Mouse (Mus musculus): Measurements from ENCODE around the gene Bptf. TPM values are rescaled to one million over a fixed set of nuclear protein-coding genes. Genes with fewer than 3 reads are reported as not detected.

The Bptf gene
- polyA plus RNA-seq, 1 experiment from 2014 or later = 16.1 TPM

GRCm38 (mm10) chr11:107046766-107047620, 84.9 kb downstream of the Bptf start:
- no peak overlapping the region for H3K27ac ChIP-seq
- peaks cover 38% of the 10 kb centered on the region for H3K36me3 ChIP-seq
- no peaks in the 10 kb centered on the region for H3K27me3 ChIP-seq
- no peak overlapping the region for H3K4me3 ChIP-seq
- 86% methylated on average over 15 of the region's 15 CpGs for WGBS
- H3K4me1 ChIP-seq (replicated peaks) = peaks cover 7% of the 10 kb centered on the region; the same call in 1 of the 2 replicates
- ATAC-seq (replicated peaks; ENCODE audit: insufficient number of reproducible peaks, insufficient read depth, low FRiP score, low read depth) = no peak
- H3K9ac ChIP-seq = no peak overlapping the region
- no peak overlapping the region for H3K4me2 ChIP-seq
- no peaks in the 10 kb centered on the region for H3K9me3 ChIP-seq (replicated peaks)

GRCm38 (mm10) chr11:107045546-107045945, 86.4 kb downstream of the Bptf start:
- peaks cover 46% of the 10 kb centered on the region for H3K36me3 ChIP-seq
- peaks cover 7% of the 10 kb centered on the region; the same call in 1 of the 2 replicates for H3K4me1 ChIP-seq (replicated peaks)

GRCm38 (mm10) chr11:107044321-107044720, 87.6 kb downstream of the Bptf start:
- ATAC-seq (replicated peaks; ENCODE audit: insufficient number of reproducible peaks, insufficient read depth, low FRiP score, low read depth) = no peak
- Histone ChIP-seq H3K4me1 (replicated peaks) (peaks cover 7% of the 10 kb centered on the region; the same call in 1 of the 2 replicates), H3K4me2 (no peak overlapping the region), H3K27me3 (no peaks in the 10 kb centered on the region), H3K9ac (no peak overlapping the region), H3K9me3 (replicated peaks) (no peaks in the 10 kb centered on the region), H3K4me3 (no peak overlapping the region), H3K27ac (no peak overlapping the region), H3K36me3 (peaks cover 51% of the 10 kb centered on the region)
- 26% methylated on average over 5 of the region's 5 CpGs for WGBS

More at GRCm38 (mm10) chr11:107045546-107045945, 86.4 kb downstream of the Bptf start:
- H3K9ac ChIP-seq = no peak overlapping the region
- 93% methylated on average over 4 of the region's 4 CpGs for WGBS
- no peak overlapping the region for H3K27ac ChIP-seq
- no peaks in the 10 kb centered on the region for H3K9me3 ChIP-seq (replicated peaks)
- no peaks in the 10 kb centered on the region for H3K27me3 ChIP-seq
- H3K4me3 ChIP-seq = no peak overlapping the region
- no peak overlapping the region for H3K4me2 ChIP-seq
- ATAC-seq (replicated peaks; ENCODE audit: insufficient number of reproducible peaks, insufficient read depth, low FRiP score, low read depth) = no peak

GRCm38 (mm10) chr11:107043361-107043760, 88.6 kb downstream of the Bptf start:
- Histone ChIP-seq H3K36me3 (peaks cover 57% of the 10 kb centered on the region), H3K4me2 (no peak overlapping the region), H3K9me3 (replicated peaks) (no peaks in the 10 kb centered on the region), H3K4me1 (replicated peaks) (peaks cover 7% of the 10 kb centered on the region; the same call in 1 of the 2 replicates), H3K27me3 (no peaks in the 10 kb centered on the region), H3K9ac (no peak overlapping the region), H3K4me3 (no peak overlapping the region), H3K27ac (no peak overlapping the region)
- WGBS = 90% methylated on average over 11 of the region's 11 CpGs
- no peak for ATAC-seq (replicated peaks; ENCODE audit: insufficient number of reproducible peaks, insufficient read depth, low FRiP score, low read depth)

GRCm38 (mm10) chr11:107041396-107041795, 90.5 kb downstream of the Bptf start:
- H3K9ac ChIP-seq = no peak overlapping the region
- H3K4me1 ChIP-seq (replicated peaks) = peaks cover 7% of the 10 kb centered on the region; the same call in 1 of the 2 replicates
- H3K36me3 ChIP-seq = peaks cover 57% of the 10 kb centered on the region
- no peaks in the 10 kb centered on the region for H3K27me3 ChIP-seq
- H3K9me3 ChIP-seq (replicated peaks) = no peaks in the 10 kb centered on the region
- no peak overlapping the region for H3K4me2 ChIP-seq
- no peak overlapping the region for H3K27ac ChIP-seq
- no peak overlapping the region for H3K4me3 ChIP-seq
- WGBS = 84% methylated on average over 3 of the region's 3 CpGs
- no peak for ATAC-seq (replicated peaks; ENCODE audit: insufficient number of reproducible peaks, insufficient read depth, low FRiP score, low read depth)

GRCm38 (mm10) chr11:107039417-107039816, 92.5 kb downstream of the Bptf start:
- WGBS = 92% methylated on average over 5 of the region's 5 CpGs
- Histone ChIP-seq H3K36me3 (peaks cover 62% of the 10 kb centered on the region), H3K27ac (no peak overlapping the region), H3K4me2 (no peak overlapping the region), H3K9me3 (replicated peaks) (no peaks in the 10 kb centered on the region), H3K27me3 (no peaks in the 10 kb centered on the region), H3K4me3 (no peak overlapping the region), H3K4me1 (replicated peaks) (peaks cover 5% of the 10 kb centered on the region; the same call in 1 of the 2 replicates), H3K9ac (no peak overlapping the region)
- ATAC-seq (replicated peaks; ENCODE audit: insufficient number of reproducible peaks, insufficient read depth, low FRiP score, low read depth) = no peak

GRCm38 (mm10) chr11:107034085-107034810, 97.7 kb downstream of the Bptf start:
- no peak overlapping the region for H3K9ac ChIP-seq
- H3K27me3 ChIP-seq = no peaks in the 10 kb centered on the region
- H3K27ac ChIP-seq = no peak overlapping the region
- 84% methylated on average over 10 of the region's 10 CpGs for WGBS
- H3K4me2 ChIP-seq = no peak overlapping the region
- peaks cover 27% of the 10 kb centered on the region for H3K36me3 ChIP-seq
- H3K4me1 ChIP-seq (replicated peaks) = peaks cover 3% of the 10 kb centered on the region; the same call in 1 of the 2 replicates
- ATAC-seq (replicated peaks; ENCODE audit: insufficient number of reproducible peaks, insufficient read depth, low FRiP score, low read depth) = no peak
- no peak overlapping the region for H3K4me3 ChIP-seq
- no peaks in the 10 kb centered on the region for H3K9me3 ChIP-seq (replicated peaks)

GRCm38 (mm10) chr11:107031635-107032034, 100.3 kb downstream of the Bptf start:
- H3K27ac ChIP-seq = no peak overlapping the region
- H3K4me3 ChIP-seq = no peak overlapping the region
- H3K9me3 ChIP-seq (replicated peaks) = no peaks in the 10 kb centered on the region
- no peak overlapping the region for H3K9ac ChIP-seq
- no peaks in the 10 kb centered on the region for H3K27me3 ChIP-seq
- WGBS = 56% methylated on average over 7 of the region's 7 CpGs
- H3K36me3 ChIP-seq = peaks cover 14% of the 10 kb centered on the region; the same call in 1 of the 2 replicates
- no peak overlapping the region for H3K4me2 ChIP-seq
- no peak for ATAC-seq (replicated peaks; ENCODE audit: insufficient number of reproducible peaks, insufficient read depth, low FRiP score, low read depth)
- H3K4me1 ChIP-seq (replicated peaks) = peaks cover 16% of the 10 kb centered on the region

GRCm38 (mm10) chr11:107029536-107029935, 102.4 kb downstream of the Bptf start:
- no peak for ATAC-seq (replicated peaks; ENCODE audit: insufficient number of reproducible peaks, insufficient read depth, low FRiP score, low read depth)
- no peak overlapping the region for H3K4me2 ChIP-seq
- 46% methylated on average over 19 of the region's 19 CpGs for WGBS

GRCm38 (mm10) chr11:107028754-107029153, 103.2 kb downstream of the Bptf start:
- H3K27me3 ChIP-seq = no peaks in the 10 kb centered on the region
- WGBS = 70% methylated on average over 6 of the region's 6 CpGs
- H3K4me2 ChIP-seq = peak overlapping the region; percentile 95
- H3K36me3 ChIP-seq = no peaks in the 10 kb centered on the region
- H3K27ac ChIP-seq = no peak overlapping the region
- peak overlapping the region; percentile 76 for H3K4me3 ChIP-seq
- no peaks in the 10 kb centered on the region for H3K9me3 ChIP-seq (replicated peaks)
- ATAC-seq (replicated peaks; ENCODE audit: insufficient number of reproducible peaks, insufficient read depth, low FRiP score, low read depth) = no peak
- peak overlapping the region; percentile 70 for H3K9ac ChIP-seq
- peaks cover 38% of the 10 kb centered on the region for H3K4me1 ChIP-seq (replicated peaks)

More at GRCm38 (mm10) chr11:107029536-107029935, 102.4 kb downstream of the Bptf start:
- Histone ChIP-seq H3K27me3 (no peaks in the 10 kb centered on the region), H3K4me1 (replicated peaks) (peaks cover 35% of the 10 kb centered on the region), H3K36me3 (peaks cover 2% of the 10 kb centered on the region; the same call in 1 of the 2 replicates), H3K9me3 (replicated peaks) (no peaks in the 10 kb centered on the region), H3K9ac (no peak overlapping the region), H3K27ac (no peak overlapping the region), H3K4me3 (no peak overlapping the region)

GRCm38 (mm10) chr11:107028275-107028618, 103.7 kb downstream of the Bptf start:
- 3% methylated on average over 29 of the region's 29 CpGs for WGBS
- ATAC-seq (replicated peaks; ENCODE audit: insufficient number of reproducible peaks, insufficient read depth, low FRiP score, low read depth) = peak; percentile 28; the same call in 1 of the 2 replicates
- Histone ChIP-seq H3K4me1 (replicated peaks) (peaks cover 38% of the 10 kb centered on the region), H3K4me2 (peak overlapping the region; percentile 95), H3K4me3 (peak overlapping the region; percentile 76), H3K9me3 (replicated peaks) (no peaks in the 10 kb centered on the region), H3K9ac (peak overlapping the region; percentile 70), H3K27me3 (no peaks in the 10 kb centered on the region), H3K36me3 (no peaks in the 10 kb centered on the region), H3K27ac (peak overlapping the region; percentile 83)
